In the genomic region with DNA sequence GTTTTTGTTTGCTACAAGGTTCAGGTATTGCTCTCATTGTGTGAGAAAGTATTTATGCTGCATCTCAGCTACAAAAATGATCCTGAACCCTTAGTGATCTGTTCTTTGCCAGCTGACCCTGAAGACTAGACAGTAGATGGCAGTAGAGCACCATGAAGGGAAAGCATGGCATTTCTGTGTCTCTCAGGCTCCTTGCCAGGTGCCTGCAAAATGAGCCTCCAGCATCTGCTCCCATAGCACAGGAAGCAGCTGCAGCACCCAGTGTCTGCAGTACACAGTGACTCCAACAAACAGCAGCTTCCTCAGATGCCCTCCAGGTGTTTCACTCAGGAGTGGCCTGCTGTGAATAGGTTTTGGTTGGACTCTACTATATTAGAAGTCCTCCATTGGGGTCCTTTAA, we compare ENCODE assay signal across 9 mouse cellular contexts. TPM values are rescaled to one million over a fixed set of nuclear protein-coding genes. Genes with fewer than 3 reads are reported as not detected.
DNase-seq lines count a peak whose midpoint lies in the region; ATAC-seq and TF ChIP-seq lines count a peak whose summit lies in the region.
"Not testable (repeated sequence)": the region's sequence is repeated elsewhere in the genome, so short reads cannot be mapped to it uniquely, and the experiment has no call there.
"Had no signal": no experiment of that assay in that cellular context is flagged by ENCODE, and none has a peak within 500 bp of the region (broad histone marks: within the 10 kb centered on the region; RNA-seq: fewer than 3 reads in every experiment).

No protein-coding gene starts in this region.

- peak; percentile 71 for DNase-seq in 416B (ENCODE audit: low read depth)
- DNase-seq in adrenal gland, postnatal 25 days: peak; percentile 31
- peak; percentile 29 for DNase-seq in embryonic facial prominence, embryonic 10.5 days (ENCODE audit: low spot score)
- peak; percentile 39 to 51 for DNase-seq in heart, adult 18-20 months
- DNase-seq in kidney, postnatal 0 days (ENCODE audit: low spot score): peak; percentile 79
- DNase-seq in left cerebral cortex, postnatal 36 days (ENCODE audit: low spot score in 2 of 2): peak; percentile 49 to 61
- peak; percentile 90 for DNase-seq in midbrain, postnatal 0 days (ENCODE audit: low spot score)
- DNase-seq in stomach, postnatal 0 days (ENCODE audit: low spot score): peak; percentile 37

- not testable (repeated sequence) for H3K4me2 ChIP-seq in kidney, postnatal 0 days (ENCODE audit: low read length); midbrain, postnatal 0 days (ENCODE audit: low read depth, low read length, poor library complexity, severe bottlenecking); stomach, postnatal 0 days (replicated peaks; ENCODE audit: low read depth)

- not testable (repeated sequence) for H3K4me3 ChIP-seq in embryonic facial prominence, embryonic 10.5 days; kidney, postnatal 0 days (replicated peaks; ENCODE audit: low read depth, low read length); midbrain, postnatal 0 days (ENCODE audit: low read depth, low read length); stomach, postnatal 0 days (ENCODE audit: low read depth, low read length)

- intact Hi-C loops in left cerebral cortex, postnatal 36 days (cut with DNase I): loop anchor here (5.0 kb wide), 2 partner anchors 48 to 372 kb away; no protein-coding TSS in a partner anchor

- H3K9me3 ChIP-seq in embryonic facial prominence, embryonic 10.5 days; kidney, postnatal 0 days (replicated peaks; ENCODE audit: low read length); midbrain, postnatal 0 days (ENCODE audit: low read length); stomach, postnatal 0 days (ENCODE audit: control insufficient read depth, low read length): not testable (repeated sequence)

- not testable (repeated sequence) for TF ChIP-seq EP300 in stomach, postnatal 0 days (optimal IDR thresholded peaks at IDR 0.05)

- not testable (repeated sequence) for H3K36me3 ChIP-seq in embryonic facial prominence, embryonic 10.5 days (replicated peaks); kidney, postnatal 0 days (ENCODE audit: insufficient read depth, low read length); midbrain, postnatal 0 days (ENCODE audit: insufficient read depth, low read length); stomach, postnatal 0 days (ENCODE audit: control insufficient read depth, insufficient read depth, low read length)

- not testable (repeated sequence) for H3K27ac ChIP-seq in embryonic facial prominence, embryonic 10.5 days (replicated peaks); kidney, postnatal 0 days; midbrain, postnatal 0 days (ENCODE audit: low read depth, low read length); stomach, postnatal 0 days (replicated peaks)

- ATAC-seq in kidney, postnatal 0 days (replicated peaks; ENCODE audit: low FRiP score, low read depth); stomach, postnatal 0 days (ENCODE audit: low FRiP score, low TSS enrichment): not testable (repeated sequence)
- peak; percentile 62 for ATAC-seq in midbrain, postnatal 0 days (ENCODE audit: low FRiP score)

- not testable (repeated sequence) for H3K4me1 ChIP-seq in embryonic facial prominence, embryonic 10.5 days; kidney, postnatal 0 days (replicated peaks; ENCODE audit: insufficient read depth, low read length); midbrain, postnatal 0 days (ENCODE audit: insufficient read depth, low read length); stomach, postnatal 0 days (replicated peaks; ENCODE audit: control insufficient read depth, insufficient read depth)

- H3K27me3 ChIP-seq in embryonic facial prominence, embryonic 10.5 days (replicated peaks; ENCODE audit: low read depth, poor library complexity, severe bottlenecking); kidney, postnatal 0 days (ENCODE audit: insufficient read depth, low read length); midbrain, postnatal 0 days (ENCODE audit: insufficient read depth, low read length); stomach, postnatal 0 days (ENCODE audit: control insufficient read depth, insufficient read depth, low read length): not testable (repeated sequence)

- not testable (repeated sequence) for H3K9ac ChIP-seq in kidney, postnatal 0 days (ENCODE audit: low read depth, low read length); midbrain, postnatal 0 days (replicated peaks; ENCODE audit: low read length, poor library complexity, severe bottlenecking); stomach, postnatal 0 days (ENCODE audit: low read length)

- TF ChIP-seq CTCF in kidney, postnatal 0 days (IDR thresholded peaks at IDR 0.05; ENCODE audit: low read depth): peak; percentile 79
- TF ChIP-seq CTCF in midbrain, postnatal 0 days (IDR thresholded peaks at IDR 0.05): peak; percentile 88
- TF ChIP-seq CTCF in stomach, postnatal 0 days (IDR thresholded peaks at IDR 0.05; ENCODE audit: low read depth): peak; percentile 81

RNA-seq across cellular contexts. Expression of a gene that starts 12.9 kb away (rescaled TPM):
- total RNA-seq in adrenal gland, postnatal 25 days (2021): not detected in 2 replicates
- not detected in 2 replicates for polyA plus RNA-seq in embryonic facial prominence, embryonic 10.5 days (2016; fragmentation: Nextera tagmentation; extraction: Ambion mirVana)
- not detected for total RNA-seq in heart, adult 18-20 months (2021)
- polyA plus RNA-seq in kidney, postnatal 0 days (2015; fragmentation: Nextera tagmentation; extraction: Ambion mirVana): not detected in 2 replicates
- not detected for total RNA-seq in left cerebral cortex, postnatal 36 days (2021)
- total RNA-seq in midbrain, postnatal 0 days (2014; rRNA removed): not detected in 2 replicates
- polyA plus RNA-seq in midbrain, postnatal 0 days (2015; fragmentation: Nextera tagmentation; extraction: Ambion mirVana): not detected in 2 replicates
- polyA plus RNA-seq in stomach, postnatal 0 days (2015; fragmentation: Nextera tagmentation; extraction: Ambion mirVana): not detected in 2 replicates
- polyA plus RNA-seq: limb, embryonic 13.5 days had no signal

RNA-seq across cellular contexts. Expression of a gene that starts 29.4 kb away (rescaled TPM):
- not detected in 2 replicates for total RNA-seq in adrenal gland, postnatal 25 days (2021)
- not detected in 2 replicates for polyA plus RNA-seq in embryonic facial prominence, embryonic 10.5 days (2016; fragmentation: Nextera tagmentation; extraction: Ambion mirVana)
- not detected for total RNA-seq in heart, adult 18-20 months (2021)
- not detected in 2 replicates for polyA plus RNA-seq in kidney, postnatal 0 days (2015; fragmentation: Nextera tagmentation; extraction: Ambion mirVana)
- total RNA-seq in left cerebral cortex, postnatal 36 days (2021): not detected
- total RNA-seq in midbrain, postnatal 0 days (2014; rRNA removed): not detected in 2 replicates
- not detected in 2 replicates for polyA plus RNA-seq in midbrain, postnatal 0 days (2015; fragmentation: Nextera tagmentation; extraction: Ambion mirVana)
- not detected in 2 replicates for polyA plus RNA-seq in stomach, postnatal 0 days (2015; fragmentation: Nextera tagmentation; extraction: Ambion mirVana)
- polyA plus RNA-seq: limb, embryonic 13.5 days had no signal

Comparison
In these comparisons a context has a peak if more than half of its experiments do, and no peak if none do; other contexts are left out.
1. DNase-seq: peak in every context shown above with its lines; median percentile 90 in midbrain, postnatal 0 days; 79 in kidney, postnatal 0 days; 71 in 416B; 55 in left cerebral cortex, postnatal 36 days; 45 in heart, adult 18-20 months; 37 in stomach, postnatal 0 days; 31 in adrenal gland, postnatal 25 days; 29 in embryonic facial prominence, embryonic 10.5 days.